Mouse (Mus musculus) myocyte (in vitro differentiated cells): ENCODE measurements around the gene Rnf157.

ENCODE experiments used
- E2F4 ChIP-seq: IDR thresholded peaks from one replicate; pipeline ENCODE4 v1.6.1; 2011; ENCODE audit warnings: mild to moderate bottlenecking, control low read depth, moderate library complexity; ENCODE audit not compliant: insufficient read depth
- POLR2A ChIP-seq: IDR thresholded peaks from one replicate; pipeline ENCODE4 v1.6.1; 2011; ENCODE audit warnings: low read depth, mild to moderate bottlenecking, control low read depth, moderate library complexity; ENCODE audit not compliant: insufficient read length
- POLR2AphosphoS2 ChIP-seq: IDR thresholded peaks from one replicate; pipeline ENCODE4 v1.6.1; 2011; ENCODE audit warnings: low read depth, control low read depth; ENCODE audit not compliant: insufficient read length

DNA sequence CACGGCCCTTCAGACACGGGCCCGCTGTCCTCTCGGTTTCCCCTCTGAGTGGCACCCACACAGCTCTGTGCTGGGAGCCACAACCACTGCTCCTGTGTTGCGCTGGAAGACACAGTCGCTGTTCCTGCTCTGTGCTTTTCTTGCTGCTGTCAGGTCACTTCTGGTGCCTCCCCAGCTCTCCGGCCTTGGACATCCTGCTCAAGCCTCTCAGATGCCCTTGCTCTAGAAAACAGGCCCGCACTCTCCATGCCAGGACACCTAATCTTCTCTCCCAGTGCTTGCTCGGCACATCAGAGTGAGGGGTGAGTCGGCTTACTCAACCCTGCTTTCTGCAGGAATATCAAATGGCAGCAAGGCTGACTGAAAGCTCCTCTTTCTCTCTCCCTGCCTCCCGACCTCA is 28.7 kb downstream of the Rnf157 start:
- no peak for TF ChIP-seq POLR2AphosphoS2
- no peak for TF ChIP-seq POLR2A
- no peak for TF ChIP-seq E2F4
